Mouse (Mus musculus) lung, postnatal 4 days (tissue): ENCODE data around the gene Tmbim6.
A peak's percentile ranks its signal among the peaks of the same experiment; 100 is the strongest.
"Not testable (repeated sequence)": the region's sequence is repeated elsewhere in the genome, so short reads cannot be mapped to it uniquely, and the experiment has no call there.

Experiments
- DNase-seq, 2 experiments: peaks; one replicate each; pipeline ENCODE4 v3.0.0; 2021

Tmbim6 gene

DNA sequence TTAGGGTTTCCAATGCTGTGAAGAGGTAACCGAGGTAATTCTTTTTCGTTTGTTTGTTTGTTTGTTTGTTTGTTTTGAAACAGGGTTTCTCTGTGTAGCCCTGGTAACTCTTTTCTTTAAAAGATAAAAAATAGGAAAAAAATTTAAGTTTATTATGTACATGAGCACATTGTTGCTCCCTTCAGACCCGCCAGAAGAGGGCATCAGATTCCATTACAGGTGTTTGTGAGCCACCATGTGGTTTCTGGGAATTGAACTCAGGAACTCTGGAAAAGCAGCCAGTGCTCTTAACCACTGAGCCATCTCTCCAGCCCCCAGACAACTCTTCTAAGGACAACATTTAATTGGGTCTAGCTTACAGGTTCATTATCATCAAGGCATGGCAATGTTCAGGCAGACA lies 6.6 kb upstream of the Tmbim6 start:
- not testable (repeated sequence) for DNase-seq

GRCm38 (mm10) chr15:99386796-99387195 lies 5.9 kb upstream of the Tmbim6 start:
- DNase-seq: no peak

DNA sequence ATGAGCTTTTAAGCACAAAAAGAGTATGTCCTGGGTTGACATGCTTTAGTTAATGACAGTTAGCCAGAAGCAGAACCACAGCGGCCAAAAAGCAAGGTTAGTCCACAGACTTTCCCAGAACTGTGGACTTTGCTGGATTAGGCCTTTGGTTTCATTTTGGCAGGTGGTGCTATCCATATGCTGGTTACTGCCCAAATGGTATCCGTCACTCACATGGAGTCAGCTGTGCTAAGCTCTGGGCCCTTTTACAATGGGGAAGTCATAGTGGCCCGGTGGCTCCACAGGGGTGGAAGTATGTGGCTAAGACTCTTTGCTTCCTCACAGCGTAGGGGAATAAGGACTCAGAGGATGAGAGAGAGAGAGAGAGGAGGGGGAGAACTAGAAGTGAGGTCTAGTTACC lies 4.7 kb upstream of the Tmbim6 start:
- no peak for DNase-seq

DNA sequence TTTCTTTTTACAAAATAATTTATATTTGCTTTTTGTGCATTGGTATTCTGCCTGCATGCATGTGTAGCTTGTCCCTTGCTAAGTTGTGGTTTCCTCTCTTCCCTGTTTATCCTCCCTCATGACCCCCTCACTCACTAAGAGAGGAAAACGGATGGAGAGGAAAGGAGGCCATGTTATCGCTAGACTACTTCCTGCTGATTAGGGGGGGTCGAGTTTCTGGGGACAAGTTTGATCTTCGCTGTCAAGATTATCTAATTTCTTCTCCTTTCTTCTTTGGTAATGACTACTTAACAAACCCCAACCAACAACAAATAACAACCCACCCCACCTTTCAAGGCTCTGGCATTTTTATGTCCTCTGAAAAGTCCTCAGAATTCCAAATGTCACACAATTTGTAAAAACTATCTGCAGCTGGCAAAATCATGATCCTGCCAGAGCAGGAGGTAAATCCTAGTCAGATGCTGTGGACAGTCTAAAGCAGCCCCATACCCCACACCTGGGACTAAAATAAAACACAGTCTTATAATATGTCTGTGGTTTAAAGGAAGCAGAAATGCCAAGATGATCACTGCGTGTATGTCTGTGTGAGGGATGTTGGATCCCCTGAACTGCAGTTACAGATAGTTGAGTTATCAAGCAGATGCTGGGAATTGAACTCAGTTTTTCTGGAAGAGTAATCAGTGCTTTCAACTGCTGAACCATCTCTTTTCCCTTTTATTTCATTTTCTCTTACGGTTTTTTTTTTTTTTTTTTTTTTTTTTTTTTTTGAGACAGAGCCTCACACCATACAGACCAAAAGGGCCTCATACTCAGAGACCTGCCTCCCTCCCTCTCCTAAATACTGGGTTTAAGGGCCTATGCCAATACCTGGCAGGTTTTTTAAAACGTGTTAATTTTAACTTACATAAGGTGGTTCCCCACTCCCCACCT lies 1.9 kb upstream of the Tmbim6 start:
- DNase-seq: no peak

GRCm38 (mm10) chr15:99391975-99392374 lies 707 bp upstream of the Tmbim6 start:
- DNase-seq: no peak

DNA sequence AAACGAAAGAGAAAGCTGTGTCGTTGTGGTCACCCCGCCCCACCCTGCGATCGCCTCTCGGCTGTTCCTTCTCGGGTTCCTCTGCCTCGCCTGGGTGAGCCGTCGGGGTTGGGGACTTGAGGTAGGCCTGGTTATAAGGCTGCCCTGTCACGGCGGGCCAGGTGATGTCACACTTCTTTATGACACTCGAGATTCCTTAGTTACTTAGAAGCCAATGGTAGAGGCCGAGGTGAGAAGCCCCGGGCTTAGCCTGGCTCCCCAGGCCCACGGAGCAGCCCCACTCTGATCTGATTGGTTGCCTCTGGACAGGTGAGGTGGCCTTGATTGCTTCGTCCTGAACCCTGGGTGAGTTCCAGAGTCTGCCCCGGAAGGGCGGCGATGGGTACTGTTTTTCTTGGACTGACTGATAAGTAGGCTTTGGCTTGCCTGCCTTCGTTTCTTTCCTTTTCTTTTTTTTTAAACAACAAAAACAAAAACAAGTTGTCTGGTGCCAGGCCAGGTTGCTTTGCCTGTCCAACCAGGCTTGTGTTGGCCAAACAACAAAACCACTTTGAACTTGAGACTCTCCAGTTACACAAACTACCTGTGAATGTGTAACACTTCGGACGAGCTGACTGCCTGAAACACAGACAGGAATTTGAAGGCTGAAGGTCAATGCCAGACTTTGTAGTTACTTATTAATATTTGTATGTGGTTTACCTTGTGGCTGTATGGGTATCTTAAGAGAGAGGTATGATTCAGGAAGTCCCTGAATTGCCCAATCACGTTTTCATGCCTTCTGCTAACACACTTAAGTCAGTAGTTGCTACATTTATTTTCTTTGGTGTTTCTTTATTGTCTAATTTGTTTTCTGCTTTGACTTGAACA lies 937 bp downstream of the Tmbim6 start:
- DNase-seq: peak in 1 of 2 experiments; percentile 90

DNA sequence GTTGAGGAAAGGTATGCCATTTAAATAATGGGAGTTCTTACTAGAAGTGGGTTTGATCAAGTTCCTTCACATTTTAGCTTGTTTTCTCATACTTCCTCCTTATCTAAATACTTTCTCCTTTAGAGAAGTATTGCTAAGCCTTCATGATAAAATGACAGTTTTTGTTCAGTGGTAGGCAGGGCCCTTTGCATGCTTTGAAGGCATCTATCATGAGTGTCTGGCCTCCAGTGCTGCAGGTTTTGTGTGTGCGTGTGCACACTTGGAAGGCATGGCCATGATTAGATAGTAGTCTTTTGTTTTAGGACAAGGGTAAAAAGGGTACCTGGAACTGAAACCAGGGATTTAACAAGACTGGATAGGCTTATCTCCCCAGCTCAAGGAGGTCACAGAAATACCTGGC lies 3.8 kb downstream of the Tmbim6 start:
- DNase-seq: no peak

DNA sequence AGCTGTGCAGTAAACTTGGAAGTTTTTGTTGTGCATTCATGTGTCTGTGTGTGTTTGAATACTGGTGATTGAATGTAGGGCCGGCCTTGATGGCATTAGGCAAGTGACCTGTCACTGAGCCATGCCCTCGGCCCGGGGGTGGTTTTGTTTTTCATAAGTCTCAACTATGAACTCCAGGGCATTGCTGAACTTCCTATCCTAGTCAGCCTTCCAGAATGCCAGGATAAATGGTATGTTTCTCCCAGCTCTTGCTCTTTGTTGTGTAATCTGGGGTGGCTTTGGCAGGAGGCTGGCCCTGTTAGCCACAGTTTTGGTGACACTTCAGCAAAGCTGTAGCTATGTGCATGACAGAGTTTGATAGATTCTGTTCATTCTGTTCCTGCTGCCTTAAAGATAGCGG lies 4.2 kb downstream of the Tmbim6 start:
- no peak for DNase-seq

DNA sequence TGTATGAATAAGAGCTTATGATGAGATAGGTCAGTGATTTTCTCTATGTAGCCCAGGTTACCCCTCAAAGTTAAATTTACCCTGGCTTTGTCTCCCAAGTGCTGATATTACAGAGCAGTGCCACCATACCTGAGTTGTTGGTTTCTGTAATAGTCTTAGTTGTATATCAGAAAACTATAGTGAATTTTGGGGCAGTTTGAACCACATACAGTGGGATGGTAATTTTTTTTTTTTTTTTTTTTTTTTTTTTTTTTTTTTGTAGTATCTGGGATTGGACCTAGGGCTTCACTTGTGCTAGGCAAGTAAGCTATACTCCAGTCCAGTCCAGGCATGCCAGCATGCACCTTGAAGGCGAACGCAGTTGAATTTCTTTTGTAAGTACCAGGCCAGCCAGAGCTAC lies 4.9 kb downstream of the Tmbim6 start:
- no peak for DNase-seq

GRCm38 (mm10) chr15:99399503-99400245 lies 7.0 kb downstream of the Tmbim6 start:
- peak; percentile 53 to 58 for DNase-seq

DNA sequence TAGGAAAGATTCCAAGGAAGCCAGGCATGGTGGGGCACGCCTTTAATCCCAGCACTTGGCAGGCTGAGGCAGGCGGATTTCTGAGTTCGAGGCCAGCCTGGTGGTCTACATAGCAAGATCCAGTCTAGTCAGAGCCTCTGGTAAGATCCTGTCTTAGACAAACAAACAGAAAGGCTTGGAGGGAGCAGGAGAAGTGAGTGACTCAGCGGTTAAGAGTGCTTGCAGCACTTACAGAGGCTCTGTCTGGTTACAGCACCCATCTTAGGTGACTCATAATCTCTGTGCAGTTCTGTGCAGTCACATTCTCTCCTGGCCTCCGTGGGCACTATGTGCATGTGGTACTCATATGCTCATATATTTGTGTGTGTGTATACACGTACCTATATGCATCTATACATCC lies 7.9 kb downstream of the Tmbim6 start:
- DNase-seq: no peak

- no peak for DNase-seq
These were observed 10.6 kb downstream of the Tmbim6 start for GRCm38 (mm10) chr15:99403159-99403889.

DNA sequence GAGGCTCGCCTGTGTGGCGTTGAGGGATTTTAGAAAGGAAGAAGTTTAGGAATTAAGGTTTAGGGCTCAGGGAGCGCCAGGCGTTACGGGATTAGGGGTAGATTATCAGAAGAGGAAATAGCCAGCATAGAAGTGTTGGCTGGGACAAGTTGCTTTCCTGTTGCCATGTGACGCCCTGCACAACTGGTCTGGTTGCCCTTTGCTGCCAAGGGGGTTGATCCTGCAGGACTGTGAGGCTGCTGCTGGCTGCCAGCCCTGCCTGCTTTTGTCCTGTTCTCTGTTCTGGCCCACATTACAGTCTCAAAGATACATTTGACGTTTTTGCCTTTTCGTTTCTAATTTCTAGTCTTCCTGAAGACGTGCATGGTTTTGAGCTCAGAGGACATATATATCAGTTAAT lies 12.5 kb downstream of the Tmbim6 start:
- no peak for DNase-seq

DNA sequence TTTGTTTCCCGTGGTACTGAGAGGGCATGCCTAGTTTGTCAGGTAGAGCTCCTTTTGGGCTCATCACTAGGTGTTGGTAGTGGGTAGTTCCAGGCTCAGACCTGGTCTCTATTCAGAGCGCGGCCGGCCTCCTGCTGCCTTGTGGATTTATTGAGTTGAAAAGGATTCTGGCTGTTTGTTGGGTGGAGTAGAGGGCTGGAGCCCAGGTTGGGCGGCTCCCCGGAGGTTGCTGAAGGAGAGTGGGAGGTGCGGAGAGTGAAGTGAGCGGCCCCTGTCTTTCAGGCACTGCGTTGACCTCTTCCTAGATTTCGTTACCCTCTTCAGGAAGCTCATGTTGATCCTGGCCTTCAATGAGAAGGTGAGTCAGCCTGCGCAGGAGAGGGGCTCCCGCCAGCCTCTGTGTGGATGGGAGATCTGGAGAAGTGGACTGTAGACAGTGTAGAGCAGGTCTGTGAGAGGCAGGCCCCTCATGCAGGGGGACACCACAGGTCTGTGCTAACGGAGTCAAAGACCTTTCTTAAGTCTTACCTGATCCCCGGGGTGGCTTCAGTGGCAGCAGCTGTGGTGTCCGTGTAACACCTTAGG lies 14.4 kb downstream of the Tmbim6 start:
- no peak for DNase-seq

DNA sequence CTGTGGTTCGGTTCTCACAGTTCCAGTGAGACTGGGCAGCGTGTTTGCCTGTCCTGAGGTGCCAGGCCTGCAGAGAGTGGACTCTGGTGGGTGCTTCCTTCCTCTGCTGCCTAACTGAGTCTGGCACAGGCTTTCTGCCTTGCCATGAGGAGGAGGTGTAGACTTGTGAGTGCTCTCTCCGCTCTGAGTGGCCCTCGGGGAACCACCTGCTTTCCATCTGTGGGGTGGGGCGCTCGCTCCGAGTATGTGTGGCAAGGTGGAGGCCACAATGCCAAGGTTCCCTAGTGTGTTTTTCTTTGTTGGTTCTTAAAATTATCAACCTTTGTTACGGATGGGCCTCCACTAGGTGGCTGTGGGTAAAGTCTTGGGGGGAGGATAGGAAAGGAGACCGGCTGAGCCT lies 16.2 kb downstream of the Tmbim6 start:
- no peak for DNase-seq

DNA sequence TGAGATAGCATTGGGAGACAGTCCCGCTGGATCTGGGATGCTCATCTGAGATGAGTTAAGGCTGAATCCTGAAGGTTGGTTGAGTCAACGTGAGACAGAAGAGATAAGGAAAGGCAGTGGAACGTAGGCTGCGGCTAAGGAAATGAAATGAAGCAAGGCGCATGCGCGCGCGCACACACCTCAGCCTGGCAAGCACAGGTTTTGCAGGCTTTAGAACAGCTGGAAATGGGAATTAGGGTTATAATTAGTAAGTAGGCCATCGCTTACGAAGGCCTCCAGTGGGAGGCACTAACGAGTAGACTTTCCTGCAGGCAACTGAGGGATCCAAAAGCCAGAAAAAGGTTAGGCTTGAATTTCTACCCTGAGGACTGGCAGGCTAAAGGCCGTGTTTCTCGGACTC lies 19.1 kb downstream of the Tmbim6 start:
- no peak for DNase-seq

DNA sequence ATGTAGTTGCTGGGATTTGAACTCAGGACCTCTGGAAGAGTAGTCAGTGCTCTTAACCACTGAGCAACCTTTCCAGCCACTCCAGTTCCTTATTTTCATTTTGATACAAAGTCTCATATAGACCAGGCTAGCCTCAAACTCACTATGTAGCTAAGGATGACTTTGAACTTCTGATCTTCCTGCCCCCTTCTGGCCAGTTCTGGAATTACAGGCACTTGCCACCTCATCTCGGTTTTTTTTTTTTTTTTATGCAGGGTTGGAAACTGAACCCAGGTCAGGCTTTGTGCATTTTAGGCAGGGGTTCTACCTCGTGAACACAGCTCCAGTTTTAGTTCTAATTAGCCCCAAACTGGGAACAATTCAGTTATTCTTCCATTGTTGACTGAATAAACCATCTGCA lies 23.1 kb downstream of the Tmbim6 start:
- DNase-seq: peak in 1 of 2 experiments; percentile 67

- DNase-seq: peak; percentile 69 to 89
These were observed 23.7 kb downstream of the Tmbim6 start for GRCm38 (mm10) chr15:99416348-99416882.

GRCm38 (mm10) chr15:99416957-99417356 lies 24.3 kb downstream of the Tmbim6 start:
- DNase-seq: no peak

DNA sequence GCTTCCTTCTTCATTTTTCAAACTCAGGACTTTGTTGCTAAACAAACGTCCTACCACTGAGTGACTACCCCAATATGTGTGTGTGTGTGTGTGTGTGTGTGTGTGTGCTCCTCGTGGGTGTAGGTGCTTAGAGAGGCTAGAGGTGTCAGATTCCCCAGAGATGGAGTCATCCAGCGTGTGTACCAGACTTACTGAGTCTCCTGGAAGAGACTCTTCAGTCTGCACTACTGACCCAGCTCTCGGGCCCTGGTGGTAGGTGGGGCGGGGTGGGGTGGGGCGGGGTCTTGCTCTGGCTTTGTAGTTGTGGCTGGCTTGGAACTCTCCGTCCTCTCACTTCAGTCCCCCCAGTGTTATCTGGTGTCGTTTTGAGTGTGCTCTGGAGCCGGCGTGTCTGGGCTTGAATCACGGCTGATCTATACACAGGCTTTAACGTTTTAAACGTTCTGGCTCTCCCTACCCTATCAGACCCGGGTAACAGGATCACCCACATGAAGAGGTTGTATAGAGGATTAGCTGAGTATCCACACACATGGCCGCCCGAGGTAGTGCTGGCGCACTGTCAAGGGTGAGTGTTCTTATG lies 25.1 kb downstream of the Tmbim6 start:
- DNase-seq: no peak

DNA sequence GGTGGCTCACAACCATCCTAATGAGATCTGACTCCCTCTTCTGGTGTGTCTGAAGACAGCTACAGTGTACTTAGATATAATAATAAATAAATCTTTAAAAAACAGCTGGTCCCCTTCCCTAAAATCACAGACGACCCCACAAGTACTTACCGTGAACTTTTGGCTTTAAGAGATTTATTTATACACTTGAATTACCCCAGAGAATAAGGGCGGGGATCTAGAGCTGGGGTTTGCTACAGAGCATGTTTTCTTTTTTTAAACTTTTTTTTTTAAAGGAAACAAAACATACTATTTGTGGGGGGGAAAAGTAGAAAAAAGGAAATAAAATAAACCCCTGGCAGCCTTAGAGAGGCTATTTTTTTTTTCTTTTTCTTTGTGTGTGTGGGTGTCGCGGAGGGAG lies 27.4 kb downstream of the Tmbim6 start:
- no peak for DNase-seq
